Mouse (Mus musculus) hindbrain, embryonic 15.5 days (tissue): Measurements from ENCODE around the gene Fam160a1. TPM values are rescaled to one million over a fixed set of nuclear protein-coding genes. Genes with fewer than 3 reads are reported as not detected.

Experiments used
- ATAC-seq: fragments of 200-750 bp; cut with Nextera tagmentation; 2 replicates; pipeline ENCODE4 v1.8.0; 2017; ENCODE audit warnings: low read depth, moderate number of reproducible peaks, moderate TSS enrichment; ENCODE audit not compliant: low FRiP score
- H3K27ac ChIP-seq: fragments of 300-500 bp; sonication (generic); replicated peaks from 2 replicates; pipeline ENCODE4 v1.5.1; 2015; ENCODE audit warnings: mild to moderate bottlenecking, inconsistent platforms
- H3K27me3 ChIP-seq: fragments of 300-500 bp; sonication (generic); 2 replicates; pipeline ENCODE4 v1.6.1; 2015; ENCODE audit warnings: control low read depth, inconsistent platforms
- H3K36me3 ChIP-seq: fragments of 300-500 bp; sonication (generic); 2 replicates; pipeline ENCODE4 v1.6.1; 2015; ENCODE audit warnings: control low read depth, inconsistent platforms
- H3K4me1 ChIP-seq: fragments of 300-500 bp; sonication (generic); replicated peaks from 2 replicates; pipeline ENCODE4 v1.6.1; 2015; ENCODE audit warnings: control low read depth, inconsistent platforms
- H3K4me2 ChIP-seq: fragments of 300-500 bp; sonication (generic); 2 replicates; pipeline ENCODE4 v1.6.1; 2015; ENCODE audit warnings: moderate library complexity, mild to moderate bottlenecking, inconsistent platforms
- H3K4me3 ChIP-seq: fragments of 300-500 bp; sonication (generic); 2 replicates; pipeline ENCODE4 v1.5.1; 2015; ENCODE audit warnings: mild to moderate bottlenecking, inconsistent platforms
- H3K9ac ChIP-seq: fragments of 300-500 bp; sonication (generic); 2 replicates; pipeline ENCODE4 v1.6.1; 2015; ENCODE audit warnings: inconsistent platforms
- H3K9me3 ChIP-seq: fragments of 300-500 bp; sonication (generic); 2 replicates; pipeline ENCODE4 v1.6.1; 2016; ENCODE audit warnings: control low read depth, inconsistent platforms
- WGBS: fragments of 180-500 bp; shearing (Covaris S2); methylation state at CpG from one replicate; pipeline ENCODE4 v1.1.7; 2015; 5-methylcytosine and 5-hydroxymethylcytosine counted together
- polyA plus RNA-seq: library from polyadenylated mRNA; unstranded; fragments of >200 nt; fragmentation: Nextera tagmentation; extraction: Ambion mirVana; gene quantifications from 2 replicates; pipeline ENCODE4 v1.2.1, GENCODE M21; 2015

Fam160a1 gene
- polyA plus RNA-seq, 1 experiment from 2014 or later, result 0.60 TPM

- Histone ChIP-seq H3K27ac (no peak overlapping the region), H3K36me3 (no peaks in the 10 kb centered on the region), H3K27me3 (no peaks in the 10 kb centered on the region), H3K9ac (no peak overlapping the region), H3K9me3 (no peaks in the 10 kb centered on the region), H3K4me1 (no peaks in the 10 kb centered on the region), H3K4me3 (no peak overlapping the region), H3K4me2 (no peak overlapping the region)
- 91% methylated on average over 5 of the region's 5 CpGs for WGBS
- ATAC-seq, result no peak
These were observed 180.2 kb downstream of the Fam160a1 start for GRCm38 (mm10) chr3:85636716-85637447.

DNA sequence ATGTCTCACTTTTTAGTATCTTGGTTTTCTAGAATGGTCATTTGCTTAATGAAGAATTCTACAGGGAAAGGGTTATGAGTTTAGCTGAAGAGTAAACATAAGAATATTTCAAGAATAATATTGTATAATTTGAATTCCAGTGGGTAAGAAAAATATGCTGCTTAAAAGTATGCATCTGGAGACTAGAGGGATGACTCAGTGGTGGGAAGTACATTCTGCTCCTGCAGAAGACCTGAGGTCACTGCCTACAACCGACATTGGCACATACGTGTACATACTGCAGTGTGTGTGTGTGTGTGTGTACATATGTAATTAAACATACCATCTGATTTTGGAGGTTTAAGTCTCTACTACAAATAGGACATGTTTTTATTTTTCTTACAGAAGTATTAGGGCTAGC lies 181.5 kb downstream of the Fam160a1 start:
- no peak overlapping the region for H3K4me3 ChIP-seq
- H3K27me3 ChIP-seq, result no peaks in the 10 kb centered on the region
- no peak overlapping the region for H3K9ac ChIP-seq
- H3K4me1 ChIP-seq, result no peaks in the 10 kb centered on the region
- H3K9me3 ChIP-seq, result no peaks in the 10 kb centered on the region
- no peak overlapping the region for H3K27ac ChIP-seq
- H3K4me2 ChIP-seq, result no peak overlapping the region
- WGBS, result 97% methylated on average over 2 of the region's 2 CpGs
- H3K36me3 ChIP-seq, result no peaks in the 10 kb centered on the region
- no peak for ATAC-seq

DNA sequence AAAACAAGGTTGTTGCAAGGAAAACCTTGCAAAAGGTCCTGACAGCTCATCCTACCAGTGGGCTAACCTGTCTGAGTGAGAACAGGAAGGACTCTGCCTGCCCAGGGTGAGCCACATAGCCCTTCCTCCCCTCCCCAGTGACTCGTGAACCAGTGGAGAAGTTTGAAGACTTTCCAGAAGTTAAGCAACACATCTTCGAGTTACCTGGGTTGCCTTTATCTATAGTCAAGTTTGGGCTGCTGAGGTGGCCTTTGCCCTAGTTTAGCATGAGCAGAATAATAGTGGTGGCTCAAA lies 182.0 kb downstream of the Fam160a1 start:
- H3K27me3 ChIP-seq, result no peaks in the 10 kb centered on the region
- H3K4me2 ChIP-seq, result no peak overlapping the region
- no peaks in the 10 kb centered on the region for H3K36me3 ChIP-seq
- H3K4me3 ChIP-seq, result no peak overlapping the region
- no peaks in the 10 kb centered on the region for H3K9me3 ChIP-seq
- no peak overlapping the region for H3K27ac ChIP-seq
- H3K4me1 ChIP-seq, result no peaks in the 10 kb centered on the region
- 79% methylated on average over 2 of the region's 2 CpGs for WGBS
- no peak overlapping the region for H3K9ac ChIP-seq
- ATAC-seq, result no peak

GRCm38 (mm10) chr3:85634389-85635125 lies 182.5 kb downstream of the Fam160a1 start:
- Histone ChIP-seq H3K27me3 (no peaks in the 10 kb centered on the region), H3K36me3 (no peaks in the 10 kb centered on the region), H3K27ac (no peak overlapping the region), H3K4me1 (no peaks in the 10 kb centered on the region), H3K4me2 (no peak overlapping the region), H3K9ac (no peak overlapping the region), H3K4me3 (no peak overlapping the region), H3K9me3 (no peaks in the 10 kb centered on the region)
- ATAC-seq, result no peak
- 81% methylated on average over 8 of the region's 8 CpGs for WGBS

GRCm38 (mm10) chr3:85633733-85634132 lies 183.4 kb downstream of the Fam160a1 start:
- Histone ChIP-seq H3K4me1 (no peaks in the 10 kb centered on the region), H3K36me3 (no peaks in the 10 kb centered on the region), H3K9ac (no peak overlapping the region), H3K4me3 (no peak overlapping the region), H3K4me2 (no peak overlapping the region), H3K9me3 (no peaks in the 10 kb centered on the region), H3K27me3 (no peaks in the 10 kb centered on the region), H3K27ac (no peak overlapping the region)
- 90% methylated on average over 2 of the region's 2 CpGs for WGBS
- no peak for ATAC-seq

DNA sequence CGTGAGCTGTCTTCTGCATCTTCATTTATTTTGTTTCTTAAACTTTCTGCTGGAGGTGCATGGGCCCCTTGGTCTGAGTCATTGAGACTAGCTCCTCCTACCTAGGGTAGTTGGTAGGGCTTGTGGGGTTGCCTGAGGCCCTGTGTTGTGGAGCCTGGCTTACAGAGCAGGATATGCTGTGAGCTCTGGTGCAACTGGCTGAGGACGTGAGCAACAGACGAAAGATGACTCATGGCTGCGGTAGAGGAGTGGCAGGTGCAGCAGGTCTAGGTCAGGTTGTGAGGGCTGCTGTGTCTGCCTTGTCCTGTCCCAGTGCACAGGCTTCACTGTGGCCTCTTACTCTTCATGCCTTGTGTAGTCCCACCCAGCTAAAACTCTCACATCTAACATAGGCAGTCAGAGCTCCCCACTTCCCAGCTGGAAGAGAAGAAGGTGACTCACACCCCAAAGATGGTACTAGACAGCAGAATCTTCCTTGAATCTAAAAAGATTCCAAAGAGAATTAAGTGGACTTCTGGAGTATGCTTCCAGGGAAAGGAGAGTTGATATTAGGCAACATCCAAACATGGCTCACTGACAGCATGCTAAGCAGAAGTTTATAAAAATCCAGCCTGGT lies 187.1 kb downstream of the Fam160a1 start:
- Histone ChIP-seq H3K4me1 (no peaks in the 10 kb centered on the region), H3K27ac (no peak overlapping the region), H3K9me3 (no peaks in the 10 kb centered on the region), H3K4me2 (no peak overlapping the region), H3K27me3 (no peaks in the 10 kb centered on the region), H3K9ac (no peak overlapping the region), H3K4me3 (no peak overlapping the region), H3K36me3 (no peaks in the 10 kb centered on the region)
- ATAC-seq, result no peak
- WGBS, result 97% methylated on average over 4 of the region's 4 CpGs

GRCm38 (mm10) chr3:85619751-85620150 lies 197.3 kb downstream of the Fam160a1 start:
- WGBS, result 100% methylated on average over 1 of the region's 1 CpGs
- Histone ChIP-seq H3K4me2 (no peak overlapping the region), H3K27me3 (no peaks in the 10 kb centered on the region), H3K36me3 (peaks cover 9% of the 10 kb centered on the region; the same call in 1 of the 2 replicates), H3K9ac (no peak overlapping the region), H3K27ac (no peak overlapping the region), H3K4me1 (no peaks in the 10 kb centered on the region), H3K4me3 (no peak overlapping the region), H3K9me3 (no peaks in the 10 kb centered on the region)
- ATAC-seq, result no peak

GRCm38 (mm10) chr3:85619345-85619744 lies 197.7 kb downstream of the Fam160a1 start:
- Histone ChIP-seq H3K4me3 (no peak overlapping the region), H3K4me2 (no peak overlapping the region), H3K27ac (no peak overlapping the region), H3K9me3 (no peaks in the 10 kb centered on the region), H3K27me3 (no peaks in the 10 kb centered on the region), H3K4me1 (no peaks in the 10 kb centered on the region), H3K9ac (no peak overlapping the region), H3K36me3 (peaks cover 9% of the 10 kb centered on the region; the same call in 1 of the 2 replicates)
- 82% methylated on average over 5 of the region's 5 CpGs for WGBS
- no peak for ATAC-seq

GRCm38 (mm10) chr3:85618885-85619284 lies 198.2 kb downstream of the Fam160a1 start:
- H3K4me2 ChIP-seq, result no peak overlapping the region
- WGBS, result 87% methylated on average over 6 of the region's 6 CpGs
- H3K4me1 ChIP-seq, result no peaks in the 10 kb centered on the region
- H3K4me3 ChIP-seq, result no peak overlapping the region
- H3K36me3 ChIP-seq, result peaks cover 9% of the 10 kb centered on the region; the same call in 1 of the 2 replicates
- H3K9ac ChIP-seq, result no peak overlapping the region
- H3K9me3 ChIP-seq, result no peaks in the 10 kb centered on the region
- ATAC-seq, result no peak
- no peak overlapping the region for H3K27ac ChIP-seq
- no peaks in the 10 kb centered on the region for H3K27me3 ChIP-seq

- H3K27ac ChIP-seq, result no peak overlapping the region
- 98% methylated on average over 1 of the region's 1 CpGs for WGBS
- H3K9me3 ChIP-seq, result no peaks in the 10 kb centered on the region
- H3K4me1 ChIP-seq, result no peaks in the 10 kb centered on the region
- H3K9ac ChIP-seq, result no peak overlapping the region
- H3K4me2 ChIP-seq, result no peak overlapping the region
- no peak overlapping the region for H3K4me3 ChIP-seq
- ATAC-seq, result no peak
- H3K36me3 ChIP-seq, result peaks cover 4% of the 10 kb centered on the region; the same call in 1 of the 2 replicates
- H3K27me3 ChIP-seq, result no peaks in the 10 kb centered on the region
These were observed 200.7 kb downstream of the Fam160a1 start for GRCm38 (mm10) chr3:85616389-85616788.
